Mouse (Mus musculus) T-helper 17 cell (primary cell): ENCODE results near the gene Adam19.

Experiments used
- in situ Hi-C, 2 experiments: fragments of 300-600 bp; cut with MboI, MseI; formaldehyde crosslinking; loops; 1 replicate in 1 of 2; 2 replicates in 1 of 2; pipeline ENCODE4 v1.15.1; 2025; ENCODE audit warnings: high pct_unique_total_duplicates in 2 of 2

Gene Adam19

DNA sequence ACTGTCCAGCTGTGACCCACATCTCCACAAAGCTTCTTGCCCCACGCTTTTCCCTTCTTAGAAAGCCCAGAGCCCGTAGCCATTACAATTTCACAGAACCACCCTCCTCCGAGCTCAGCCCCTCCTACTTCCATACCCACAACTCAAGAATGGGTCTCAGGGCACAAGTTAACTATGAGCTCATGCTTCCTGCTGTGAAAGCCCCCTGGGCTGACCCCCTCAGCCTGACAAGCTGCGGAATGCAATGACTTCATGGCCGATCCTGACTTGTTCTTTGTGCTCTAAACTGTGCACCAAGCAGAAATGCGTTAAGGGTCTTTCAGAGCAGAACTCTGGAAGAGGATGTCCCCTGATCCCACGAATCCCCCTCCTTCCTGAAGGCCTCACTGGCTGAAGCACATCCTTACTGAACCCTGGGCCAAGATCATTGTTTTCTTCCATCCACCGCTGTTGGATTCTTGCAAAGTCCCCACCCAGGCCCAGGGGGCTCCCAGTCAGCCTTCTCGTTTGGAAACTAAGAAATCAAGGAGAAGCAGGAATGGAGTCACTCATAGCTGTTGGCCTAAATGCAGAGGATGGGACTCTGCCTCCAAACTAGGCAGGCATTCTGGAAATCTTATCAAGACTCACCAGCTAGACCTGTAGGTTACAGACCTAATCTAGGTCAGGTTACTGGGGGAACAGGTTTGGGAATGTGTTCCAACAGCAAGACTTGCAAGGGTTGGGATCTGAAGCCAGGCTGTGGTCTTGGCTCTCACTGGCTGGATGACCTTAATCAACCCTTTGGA lies 39.9 kb downstream of the Adam19 start:
- in situ Hi-C loops, result loop anchor here in 1 of 2 experiments (5.0 to 10.0 kb wide), 2 partner anchors 33 to 311 kb away; no protein-coding TSS in a partner anchor

- in situ Hi-C loops, result loop anchor here in 1 of 2 experiments (5.0 to 10.0 kb wide), 2 partner anchors 34 to 311 kb away; no protein-coding TSS in a partner anchor
Measured at GRCm38 (mm10) chr11:46096265-46096649, 40.5 kb downstream of the Adam19 start.

- in situ Hi-C loops, result loop anchor here in 1 of 2 experiments (5.0 to 10.0 kb wide), 2 partner anchors 35 to 312 kb away; no protein-coding TSS in a partner anchor
Measured at GRCm38 (mm10) chr11:46097062-46097461, 41.3 kb downstream of the Adam19 start.

DNA sequence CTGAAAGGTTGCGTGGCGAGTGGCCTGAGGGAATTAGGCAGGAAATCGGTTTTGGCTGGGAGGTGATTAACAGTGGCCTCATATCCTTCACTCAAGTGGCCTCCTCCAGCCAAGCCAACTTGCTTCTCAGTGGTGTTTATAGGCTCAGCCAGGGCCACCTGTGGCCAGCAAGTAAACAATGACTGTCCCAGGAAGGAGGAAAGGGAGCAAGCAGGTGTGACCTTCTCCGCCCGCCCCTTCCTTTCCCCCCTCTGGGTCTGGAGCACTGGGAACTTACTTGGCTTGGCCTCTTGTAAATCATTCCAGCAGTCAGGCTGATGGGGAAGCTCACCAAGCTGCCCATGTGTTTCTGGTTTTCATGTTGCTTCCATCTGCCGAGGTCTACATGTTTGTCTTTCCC lies 46.3 kb downstream of the Adam19 start:
- in situ Hi-C loops, result no loop called here

DNA sequence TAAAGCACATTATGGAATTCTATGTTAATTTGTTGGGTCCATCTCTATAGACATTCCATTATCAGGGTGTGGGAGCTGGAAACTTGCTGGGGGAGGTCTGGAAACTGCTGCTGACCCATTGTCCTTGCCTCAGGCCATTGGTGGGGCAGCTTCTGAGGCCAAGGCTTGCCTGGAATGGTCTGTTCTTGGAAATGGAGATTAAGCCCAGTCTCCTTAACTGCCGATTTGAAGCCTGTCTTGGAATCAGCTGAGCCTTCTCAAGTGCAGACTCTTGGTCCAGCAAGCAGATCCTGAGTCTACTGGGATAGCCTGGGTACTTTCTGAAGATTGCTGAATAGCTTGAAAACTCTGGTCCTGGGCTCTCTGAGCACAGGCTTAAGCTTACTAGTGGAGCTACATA lies 51.3 kb downstream of the Adam19 start:
- in situ Hi-C loops, result no loop called here

- in situ Hi-C loops, result no loop called here
Measured at GRCm38 (mm10) chr11:46109206-46109605, 53.4 kb downstream of the Adam19 start.

- in situ Hi-C loops, result no loop called here
Measured at GRCm38 (mm10) chr11:46110156-46110944, 54.6 kb downstream of the Adam19 start.

GRCm38 (mm10) chr11:46110945-46111287 lies 55.1 kb downstream of the Adam19 start:
- in situ Hi-C loops, result no loop called here

DNA sequence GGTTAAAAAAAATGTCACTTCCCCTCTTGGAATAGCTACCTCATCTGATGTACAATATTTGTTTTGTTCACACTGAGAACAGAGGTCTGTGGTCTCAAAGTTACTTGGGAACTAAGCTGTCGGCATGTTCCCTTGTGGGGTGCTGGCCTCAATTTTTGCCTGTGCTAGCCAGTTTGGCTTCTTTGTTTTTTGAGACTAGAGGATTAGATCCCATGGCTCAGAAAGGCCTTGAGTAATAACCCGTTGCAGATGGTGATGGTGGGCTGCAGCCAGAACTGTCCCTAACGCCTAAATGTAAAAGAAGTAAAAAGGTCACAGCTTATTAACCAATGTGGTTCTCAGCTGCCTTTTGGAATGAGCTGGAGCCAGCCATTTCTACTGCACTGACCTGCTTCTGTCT lies 57.4 kb downstream of the Adam19 start:
- in situ Hi-C loops, result no loop called here

DNA sequence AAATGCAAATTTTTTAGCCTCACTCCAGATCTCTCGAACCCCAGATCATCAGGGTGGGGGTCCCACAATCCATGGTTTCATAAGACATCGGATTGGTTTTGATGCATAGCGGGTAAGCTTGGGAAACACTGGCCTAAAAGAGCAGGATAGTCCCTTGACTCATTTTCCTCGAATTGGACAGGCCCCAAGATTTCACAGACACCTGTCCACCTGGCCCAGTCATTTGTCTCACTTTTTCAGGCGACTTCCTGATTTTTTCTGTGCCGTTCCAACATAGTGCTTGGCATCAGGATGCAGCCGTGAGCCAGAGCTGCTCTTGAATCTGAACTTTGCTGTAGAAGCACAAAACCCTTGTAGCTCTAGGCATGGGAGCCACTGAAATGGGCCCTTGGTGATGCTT lies 58.4 kb downstream of the Adam19 start:
- in situ Hi-C loops, result no loop called here

- in situ Hi-C loops, result no loop called here
Measured at GRCm38 (mm10) chr11:46115011-46115410, 59.2 kb downstream of the Adam19 start.

GRCm38 (mm10) chr11:46115411-46116173 lies 59.8 kb downstream of the Adam19 start:
- in situ Hi-C loops, result no loop called here

DNA sequence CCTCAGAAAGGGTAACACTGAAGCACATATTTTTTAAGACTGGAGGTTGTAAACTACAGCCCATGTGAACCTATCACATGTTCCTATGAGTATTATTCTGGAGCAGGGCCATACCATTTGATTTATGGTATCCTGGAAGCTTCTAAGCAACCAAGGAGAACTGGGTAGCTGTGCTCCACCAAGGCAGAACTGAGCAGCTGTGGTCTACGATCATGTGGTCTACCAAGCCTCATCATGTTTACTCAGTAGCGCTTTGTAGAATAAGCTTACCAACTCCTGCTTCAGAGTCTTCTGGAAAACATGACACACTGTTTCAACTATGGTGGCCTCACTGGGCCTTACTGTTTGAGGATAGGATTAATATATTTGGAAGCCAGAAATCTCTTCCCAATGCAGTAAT lies 60.7 kb downstream of the Adam19 start:
- in situ Hi-C loops, result no loop called here

DNA sequence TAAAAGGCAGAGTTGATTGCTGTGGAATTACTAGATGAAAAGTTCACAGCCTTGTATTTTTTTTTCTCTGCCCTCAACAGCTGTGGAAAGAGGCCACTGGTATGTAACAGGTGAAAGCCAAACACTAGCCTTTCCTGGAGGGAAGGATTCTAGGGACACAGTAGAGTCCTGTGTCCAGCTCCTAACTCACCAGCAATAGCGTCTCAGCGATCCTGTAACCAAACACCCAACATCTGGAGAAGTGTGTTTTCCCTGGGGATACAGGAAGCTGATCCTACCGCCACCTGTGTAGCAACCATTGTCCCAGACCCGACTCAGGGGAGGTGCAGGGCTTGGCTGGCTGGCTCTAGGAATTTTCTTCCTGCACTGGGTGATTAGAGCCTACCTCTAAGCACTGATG lies 63.8 kb downstream of the Adam19 start:
- in situ Hi-C loops, result no loop called here

DNA sequence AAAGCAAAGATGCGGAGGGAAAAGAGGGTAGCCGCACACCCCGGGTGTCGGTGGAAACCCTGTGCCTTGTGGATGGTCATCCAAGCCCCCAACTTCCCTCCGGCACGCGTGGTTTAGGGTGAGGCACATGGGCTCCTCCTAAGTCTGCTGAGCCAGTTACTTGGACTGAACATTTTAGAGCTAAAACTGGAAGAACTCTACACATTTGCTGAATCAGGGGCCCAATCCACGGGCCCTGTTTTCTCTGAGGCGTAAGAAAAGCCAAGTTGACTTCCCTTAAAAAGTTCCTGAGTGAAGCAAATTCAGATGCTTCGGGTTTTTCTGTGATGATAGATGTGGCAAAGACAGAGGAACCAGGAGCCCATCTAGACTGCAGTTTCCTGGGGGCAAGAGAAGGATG lies 64.3 kb downstream of the Adam19 start:
- in situ Hi-C loops, result no loop called here

- in situ Hi-C loops, result no loop called here
Measured at GRCm38 (mm10) chr11:46121666-46122065, 65.9 kb downstream of the Adam19 start.

GRCm38 (mm10) chr11:46122875-46123274 lies 67.1 kb downstream of the Adam19 start:
- in situ Hi-C loops, result no loop called here

DNA sequence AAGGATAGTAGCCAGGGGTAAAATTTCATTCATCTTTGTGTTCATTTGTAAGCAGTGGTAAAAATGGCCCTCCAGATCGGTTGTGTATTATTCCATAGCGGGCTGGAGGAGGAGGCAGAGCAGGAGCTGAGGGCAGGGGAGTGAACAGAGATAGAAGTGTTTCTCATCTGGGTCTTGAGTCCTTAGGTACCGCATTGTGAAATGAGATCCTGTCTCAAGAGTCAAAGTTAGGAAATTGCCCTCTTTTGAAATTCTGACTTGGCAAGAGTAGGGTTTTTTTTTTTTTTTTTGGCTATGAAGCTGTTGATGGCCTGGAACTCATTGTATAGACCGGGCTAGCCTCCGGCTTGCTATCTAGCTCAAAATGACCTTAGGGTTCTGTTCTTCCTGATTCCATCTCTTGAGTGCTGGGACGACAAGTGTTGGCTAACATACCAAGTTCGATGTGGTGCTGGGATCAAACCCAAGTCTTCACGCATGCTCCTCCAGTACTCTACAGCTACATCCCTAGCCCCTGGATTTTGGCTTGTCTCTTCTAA lies 67.6 kb downstream of the Adam19 start:
- in situ Hi-C loops, result no loop called here

- in situ Hi-C loops, result loop anchor here (5.0 kb wide), 1 partner anchor 68 kb away; the partner anchor contains the start of gene Adam19 (in 2 of the 2)
Measured at GRCm38 (mm10) chr11:46125093-46125834, 69.5 kb downstream of the Adam19 start.

DNA sequence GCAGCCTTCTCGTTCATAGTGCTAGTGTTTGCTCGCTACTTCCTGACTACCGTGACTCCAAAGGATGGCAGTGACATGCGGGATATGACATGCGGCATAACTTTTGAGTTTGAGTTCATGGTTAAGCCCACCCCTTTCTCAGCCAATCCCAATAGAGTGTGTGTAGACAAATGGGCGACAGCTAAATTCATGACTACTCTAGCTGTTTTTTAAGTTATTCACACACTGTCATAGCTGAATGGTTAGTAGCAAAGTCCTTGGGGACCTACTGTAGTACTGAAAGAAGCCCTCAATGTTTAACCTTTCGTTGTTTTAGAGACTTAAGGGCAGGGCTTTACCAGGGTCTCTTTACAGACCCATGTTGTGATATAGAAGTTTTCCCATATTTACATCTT lies 70.0 kb downstream of the Adam19 start:
- in situ Hi-C loops, result loop anchor here (5.0 kb wide), 1 partner anchor 69 kb away; the partner anchor contains the start of gene Adam19 (in 2 of the 2)

DNA sequence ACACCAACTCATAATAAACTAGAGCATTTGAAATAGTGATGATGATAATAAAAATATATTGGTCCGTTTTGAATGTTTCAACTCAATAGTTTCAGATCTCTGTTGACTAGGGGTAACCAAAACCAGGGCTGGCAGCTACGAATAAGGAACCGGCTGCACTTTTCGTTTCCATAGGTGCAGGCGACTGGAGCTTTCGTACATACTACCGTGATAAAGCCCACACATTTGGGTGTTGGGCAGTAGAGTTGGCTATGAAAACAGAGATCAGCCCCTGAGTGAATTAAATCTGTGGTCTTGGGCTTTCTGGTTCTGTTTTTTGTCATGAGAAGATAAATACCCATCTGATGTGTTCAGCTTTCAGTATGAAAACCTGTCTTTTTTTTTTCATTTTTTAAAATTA lies 70.5 kb downstream of the Adam19 start:
- in situ Hi-C loops, result loop anchor here (5.0 kb wide), 1 partner anchor 69 kb away; the partner anchor contains the start of gene Adam19 (in 2 of the 2)
